Mouse (Mus musculus): ENCODE measurements around the gene Nnat.

Gene Nnat

DNA sequence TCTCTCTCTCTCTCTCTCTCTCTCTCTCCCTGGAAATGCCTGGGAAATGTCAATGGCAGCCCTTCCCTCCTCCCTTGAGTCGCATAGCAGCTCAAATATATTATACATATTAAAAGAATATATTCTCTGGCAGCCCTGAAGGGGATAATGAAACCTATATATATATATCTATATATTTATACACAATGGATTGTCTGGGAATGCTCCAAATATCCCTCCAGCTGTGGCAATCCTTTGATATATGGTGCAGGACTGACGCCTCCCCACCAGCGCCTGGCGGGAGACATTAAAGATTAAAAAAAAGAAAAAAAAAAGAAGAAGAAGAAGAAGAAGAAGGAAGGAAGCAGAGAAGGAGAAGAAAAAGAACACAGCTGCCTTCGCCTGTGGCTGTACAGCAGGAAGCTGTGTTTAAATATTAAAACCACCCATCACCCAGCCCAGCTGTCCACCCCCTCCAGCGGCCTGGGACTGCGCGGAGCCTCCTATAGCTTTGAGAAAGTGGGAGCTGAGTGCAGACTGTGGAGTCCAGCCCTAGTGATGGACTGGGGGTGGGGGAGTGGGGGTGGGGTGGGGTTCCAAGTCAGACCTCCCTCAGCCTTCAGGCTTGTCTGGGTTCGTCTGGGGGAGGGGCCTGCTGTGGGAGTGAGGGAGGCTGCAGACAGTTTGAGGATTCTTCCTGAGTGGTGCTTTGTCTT, 47.8 kb downstream of the Nnat start:
- DNase-seq: no peak

DNA sequence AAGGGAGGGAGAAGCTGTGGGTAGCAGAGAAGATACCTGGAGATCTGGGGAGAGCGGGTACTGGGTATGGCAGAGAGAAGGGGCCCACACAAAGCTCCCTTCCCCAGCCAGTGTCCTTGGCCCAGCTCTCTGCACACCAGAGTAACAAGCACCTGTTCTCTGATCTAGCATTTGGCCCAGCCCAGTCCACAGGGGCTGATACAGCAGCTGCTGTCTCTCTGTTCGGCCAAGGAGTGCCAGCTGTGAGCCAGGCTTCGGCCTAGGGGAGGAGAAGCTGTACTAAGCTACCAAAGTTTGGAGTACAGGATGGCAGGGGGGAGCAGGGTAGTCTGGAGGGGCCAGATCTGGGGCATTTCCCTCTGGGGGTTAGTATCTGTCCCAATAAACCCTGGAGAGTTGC, 51.9 kb downstream of the Nnat start:
- DNase-seq: no peak
